Mouse (Mus musculus) embryonic fibroblast, embryonic 13.5 days (primary cell): Measurements from ENCODE around the gene Arnt2.

Experiments
- CTCF ChIP-seq: IDR thresholded peaks from 2 replicates; pipeline ENCODE4 v1.5.1; 2011; ENCODE audit warnings: mild to moderate bottlenecking, control low read depth, low read length, moderate library complexity, borderline replicate concordance; ENCODE audit not compliant: insufficient read depth
- POLR2A ChIP-seq: IDR thresholded peaks from 2 replicates; pipeline ENCODE4 v1.6.1; 2011; ENCODE audit warnings: low read depth, mild to moderate bottlenecking, control low read depth, low read length, moderate library complexity

GRCm38 (mm10) chr7:84263466-84263865, 146.5 kb downstream of the Arnt2 start:
- no peak for TF ChIP-seq CTCF
- TF ChIP-seq POLR2A, result no peak
